Mouse (Mus musculus) brain, embryonic 14.5 days (tissue): ENCODE results near the gene Arid5a.

ENCODE experiments used
- CTCF ChIP-seq: fragments of 200-500 bp; IDR thresholded peaks from 2 replicates; pipeline ENCODE4 v1.5.1; 2012; ENCODE audit warnings: inconsistent platforms, mild to moderate bottlenecking, moderate library complexity, borderline replicate concordance; ENCODE audit not compliant: insufficient read depth, insufficient read length; ENCODE audit errors: extremely low read depth
- POLR2A ChIP-seq: fragments of 200-500 bp; IDR thresholded peaks from 2 replicates; pipeline ENCODE4 v1.6.1; 2012; ENCODE audit warnings: mild to moderate bottlenecking, inconsistent platforms, borderline replicate concordance; ENCODE audit not compliant: poor library complexity, insufficient read depth, insufficient read length, severe bottlenecking; ENCODE audit errors: extremely low read depth

DNA sequence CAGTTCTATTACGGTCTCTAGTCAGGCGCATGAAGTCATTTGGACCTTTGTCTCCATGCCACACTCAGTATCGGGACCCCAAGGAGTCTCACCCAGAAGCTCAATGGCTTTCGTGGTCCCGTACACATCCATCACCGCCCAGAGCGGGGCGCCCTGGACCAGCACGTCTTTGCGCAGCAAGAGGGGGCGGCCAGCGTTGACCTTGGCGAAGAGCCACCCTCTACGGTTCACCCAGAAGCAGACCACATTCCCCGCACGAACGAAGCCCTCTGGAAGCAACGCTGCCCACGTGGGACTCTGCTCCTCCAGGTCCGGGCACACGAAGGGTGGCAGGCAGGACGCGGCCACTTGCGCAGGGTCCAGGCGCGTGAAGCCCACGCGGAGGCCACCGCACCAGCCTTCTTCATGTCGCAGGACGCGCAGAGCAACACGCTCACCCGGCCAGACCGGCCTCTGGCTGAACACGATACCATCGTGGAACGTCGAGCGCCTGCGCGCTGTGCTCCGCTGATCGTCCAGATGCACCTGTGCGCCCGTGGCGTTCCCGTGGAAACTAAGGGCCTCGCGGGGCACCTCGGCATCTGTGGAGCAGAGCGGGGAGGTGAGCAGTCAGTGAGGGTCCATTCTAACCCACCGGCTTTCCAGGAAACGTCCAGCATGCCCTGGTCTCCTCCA lies 38.3 kb upstream of the Arid5a start:
- TF ChIP-seq CTCF (no peak), POLR2A (no peak)
